Mouse (Mus musculus): ENCODE data around the gene Gm11563.
"Not testable (repeated sequence)": the region's sequence is repeated elsewhere in the genome, so short reads cannot be mapped to it uniquely, and the experiment has no call there.

The Gm11563 gene

DNA sequence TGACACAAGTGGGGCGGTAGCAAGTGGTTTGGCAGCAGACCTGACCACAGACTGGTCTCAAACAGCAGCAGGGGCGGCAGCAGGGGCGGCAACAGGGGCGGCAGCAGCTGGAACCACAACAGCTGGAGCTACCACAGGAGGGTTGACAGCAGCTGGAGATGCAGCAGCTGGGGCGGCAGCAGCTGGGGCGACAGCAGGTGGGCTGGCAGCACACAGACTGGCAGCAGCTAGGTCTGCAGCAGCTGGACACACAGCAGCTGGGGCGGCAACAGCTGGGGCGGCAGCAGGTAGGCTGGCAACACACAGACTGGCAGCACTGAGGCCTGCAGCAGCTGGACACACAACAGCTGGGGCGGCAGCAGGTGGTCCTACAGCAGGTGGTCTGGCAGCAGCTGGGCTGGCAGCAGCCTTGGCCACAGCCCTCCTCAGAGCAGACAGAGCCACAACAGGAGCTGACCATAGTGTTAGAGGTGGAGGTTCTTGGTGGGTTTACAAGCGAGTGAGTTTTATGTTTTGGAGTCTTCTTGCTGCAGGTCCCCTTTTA lies at the start of gene Gm11563:
Gm11563 (minus strand) TSS at position 494 of the 544 bp plus-strand sequence.
- DNase-seq (ENCODE audit: low spot score): not testable (repeated sequence)

DNA sequence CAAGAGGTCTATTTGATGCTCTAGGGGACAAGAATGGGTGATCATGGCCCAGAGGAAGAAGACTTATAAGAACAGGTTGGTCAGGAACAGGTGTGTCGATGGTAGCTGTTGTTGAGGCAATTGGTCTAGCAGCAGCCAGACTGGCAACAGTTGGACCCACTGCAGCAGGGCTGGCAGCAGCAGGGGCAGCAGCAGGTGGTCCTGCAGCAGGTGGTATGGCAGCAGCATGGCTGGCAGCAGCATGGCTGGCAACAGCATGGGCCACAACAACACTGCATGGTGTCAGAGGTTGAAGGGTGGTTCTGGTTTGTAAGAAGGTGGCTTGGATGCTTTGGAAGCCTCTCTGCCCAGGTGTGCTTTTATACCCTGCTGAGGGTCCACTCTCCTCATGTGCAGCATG lies 31.7 kb upstream of the Gm11563 start, which contains the start of gene Gm14190:
Gm14190 (minus strand) TSS at position 278 of the 400 bp plus-strand sequence.
- no peak for DNase-seq (ENCODE audit: low spot score)

DNA sequence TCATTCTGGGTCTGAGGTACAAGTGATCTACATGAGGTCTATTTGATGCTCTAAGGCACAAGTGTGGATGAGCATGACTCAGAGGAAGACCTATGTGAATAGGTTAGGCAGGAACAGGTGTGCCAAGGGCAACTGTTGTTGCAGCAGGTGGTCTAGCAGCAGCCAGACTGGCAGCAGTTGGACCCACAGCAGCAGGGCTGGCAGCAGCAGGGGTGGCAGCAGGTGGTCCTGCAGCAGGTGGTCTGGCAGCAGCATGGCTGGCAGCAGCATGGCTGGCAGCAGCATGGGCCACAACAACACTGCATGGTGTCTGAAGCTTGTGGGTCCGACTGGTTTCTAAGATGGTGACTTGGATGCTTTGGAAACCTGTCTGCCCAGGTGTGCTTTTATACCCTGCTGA lies 26.5 kb upstream of the Gm11563 start:
- not testable (repeated sequence) for DNase-seq (ENCODE audit: low spot score)

DNA sequence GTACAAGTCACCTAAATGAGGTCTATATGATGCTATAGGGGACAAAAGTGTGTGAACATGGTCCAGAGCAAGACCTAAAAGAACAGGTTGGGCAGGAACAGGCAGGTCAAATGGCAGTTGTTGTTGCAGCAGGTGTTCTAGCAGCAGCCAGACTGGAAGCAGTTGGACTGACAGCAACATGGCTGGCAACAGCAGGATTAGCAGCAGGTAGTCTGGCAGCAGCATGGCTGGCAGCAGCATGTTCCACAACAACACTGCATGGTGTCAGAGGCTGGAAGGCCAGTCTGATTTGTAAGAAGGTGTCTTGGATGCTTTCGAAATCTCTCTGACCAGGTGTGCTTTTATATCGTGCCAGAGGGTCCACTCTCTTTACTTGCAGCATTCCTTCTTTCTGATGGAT lies 24.7 kb upstream of the Gm11563 start:
- no peak for DNase-seq (ENCODE audit: low spot score)

DNA sequence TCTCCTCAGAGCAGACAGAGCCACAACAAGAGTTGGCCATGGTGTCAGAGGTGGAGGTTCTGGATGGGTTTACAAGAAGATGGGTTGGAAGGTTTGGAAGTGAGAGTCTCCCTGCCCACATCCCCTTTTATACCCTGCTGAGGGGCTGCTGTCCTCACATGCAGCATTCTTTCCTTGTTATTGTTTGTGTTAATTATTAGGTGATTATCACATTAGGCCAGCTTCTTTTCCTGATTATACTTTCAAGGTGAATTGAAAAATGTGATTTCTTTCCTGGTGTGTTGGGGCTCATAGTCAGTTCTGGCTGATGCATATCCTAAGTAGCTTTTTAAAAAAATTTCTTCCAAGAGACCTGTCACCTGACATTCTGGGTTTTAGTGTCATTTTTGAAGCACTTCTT lies 7.1 kb upstream of the Gm11563 start, which contains the start of gene Krtap4-6:
Krtap4-6 (minus strand) TSS at position 101 of the 400 bp plus-strand sequence.
- DNase-seq (ENCODE audit: low spot score): no peak

DNA sequence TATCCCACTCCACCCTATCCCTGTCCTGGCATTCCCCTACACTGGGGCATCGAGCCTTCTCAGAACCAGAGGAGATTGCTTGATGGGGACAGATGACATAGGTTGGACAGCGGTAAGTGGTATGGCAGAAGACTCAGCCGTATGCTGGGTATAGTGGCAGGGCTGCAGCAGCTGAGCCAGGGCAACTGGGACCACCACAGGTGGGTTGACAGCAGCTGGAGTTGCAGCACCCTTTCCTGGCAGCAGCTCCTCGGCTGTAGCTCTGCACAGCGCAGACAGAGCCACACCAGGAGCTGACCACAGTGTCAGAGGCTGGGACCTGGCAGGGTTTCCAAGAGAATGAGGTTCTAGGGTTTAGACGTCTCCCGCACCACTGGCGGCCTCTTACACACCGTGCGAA lies 4.0 kb upstream of the Gm11563 start:
- no peak for DNase-seq (ENCODE audit: low spot score)

DNA sequence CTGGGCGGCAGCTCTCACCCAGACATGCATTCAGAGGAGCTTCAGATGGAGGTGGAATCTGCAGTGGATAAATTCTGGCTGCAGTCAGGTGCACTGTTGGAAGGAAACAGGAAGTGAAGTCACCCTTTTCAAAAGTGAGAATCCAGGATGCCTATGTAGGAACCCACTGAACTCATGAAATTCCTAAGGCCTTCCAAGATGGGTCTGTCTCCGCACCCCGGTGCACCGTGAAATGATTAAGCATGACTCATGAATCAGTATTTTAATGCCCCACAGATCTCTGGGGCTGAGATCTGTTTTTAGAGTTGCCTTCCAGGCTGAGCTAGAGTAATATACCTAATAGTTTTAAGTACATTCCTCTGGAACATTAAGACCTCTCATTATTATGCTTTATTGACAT lies 496 bp upstream of the Gm11563 start:
- no peak for DNase-seq (ENCODE audit: low spot score)

DNA sequence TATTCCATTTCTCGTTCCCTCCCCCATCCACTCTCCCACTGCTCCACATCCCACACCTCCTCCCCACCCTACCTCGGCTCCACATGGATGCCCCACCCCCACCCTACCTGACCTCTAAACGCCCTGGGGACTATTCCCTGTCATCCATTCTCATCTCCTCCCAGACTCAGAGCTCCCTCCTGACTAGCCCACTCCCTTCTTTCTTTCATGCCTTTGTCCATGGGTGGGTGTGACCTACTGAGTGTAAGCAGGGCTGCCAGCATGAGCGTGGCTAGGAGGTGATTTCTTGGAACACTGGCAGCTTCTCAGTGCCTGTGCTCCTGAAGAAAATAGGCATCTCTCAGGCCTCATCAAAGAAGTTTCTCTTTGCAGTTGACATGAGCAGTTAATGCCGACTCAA lies 1.7 kb downstream of the Gm11563 start:
- no peak for DNase-seq (ENCODE audit: low spot score)

DNA sequence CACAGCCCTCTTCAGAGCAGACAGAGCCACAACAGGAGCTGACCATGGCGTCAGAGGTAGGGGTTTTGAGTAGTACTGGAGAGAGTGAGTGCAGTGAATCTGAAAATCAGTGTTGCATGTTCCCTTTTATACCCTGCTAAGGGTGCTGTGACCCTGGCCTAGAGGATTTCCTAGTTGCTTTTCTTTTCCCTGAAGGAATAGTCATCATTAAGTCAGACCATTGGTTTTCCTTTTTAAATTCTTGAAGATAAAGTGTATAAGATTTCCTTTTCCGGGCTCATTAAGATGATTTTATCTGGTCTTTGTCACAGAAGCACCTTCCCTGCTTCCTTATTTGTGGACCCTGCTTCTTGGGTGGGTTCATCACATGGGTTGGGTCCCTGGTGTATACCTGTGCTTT lies 8.6 kb downstream of the Gm11563 start, which contains the start of gene Gm11555:
Gm11555 (minus strand) TSS at position 101 of the 400 bp plus-strand sequence.
- DNase-seq (ENCODE audit: low spot score): no peak

DNA sequence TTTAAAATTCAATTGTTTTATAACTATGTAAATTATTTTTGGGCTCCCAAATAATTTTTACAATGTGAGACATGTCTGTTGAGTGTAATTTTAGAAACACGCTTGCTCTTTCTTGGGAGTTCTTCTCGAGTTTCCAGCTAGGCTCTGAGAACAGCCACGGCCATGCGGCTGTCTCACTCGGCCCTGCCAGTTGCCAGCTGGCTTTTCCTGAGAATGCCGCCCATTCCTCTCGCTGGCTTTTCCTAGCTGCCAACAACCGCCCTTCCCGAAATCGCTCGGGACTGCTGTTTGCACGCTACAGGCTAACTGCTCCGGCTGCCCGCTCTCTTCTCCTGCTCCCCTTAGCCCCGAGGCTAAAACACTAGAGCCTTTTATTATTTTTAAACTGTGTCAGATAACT lies 12.3 kb downstream of the Gm11563 start:
- no peak for DNase-seq (ENCODE audit: low spot score)

DNA sequence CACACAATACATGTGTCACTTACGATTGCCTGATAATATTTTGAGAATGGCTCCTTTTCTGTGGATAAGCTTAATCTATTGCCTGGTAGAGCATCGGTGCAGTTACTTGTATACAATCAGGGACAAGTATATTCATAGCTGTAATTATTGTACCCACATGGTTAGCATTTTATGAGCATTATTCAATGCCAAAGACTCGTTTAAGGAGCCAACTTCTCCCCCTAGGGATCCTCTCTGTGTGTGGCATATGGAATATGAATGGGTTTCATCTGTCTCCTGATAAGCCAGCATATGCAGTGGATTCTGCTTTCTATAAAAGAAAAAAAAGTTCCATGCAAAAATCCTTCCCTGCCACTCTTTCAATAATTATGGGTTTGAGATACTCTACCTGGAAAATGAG lies 14.4 kb downstream of the Gm11563 start:
- no peak for DNase-seq (ENCODE audit: low spot score)

DNA sequence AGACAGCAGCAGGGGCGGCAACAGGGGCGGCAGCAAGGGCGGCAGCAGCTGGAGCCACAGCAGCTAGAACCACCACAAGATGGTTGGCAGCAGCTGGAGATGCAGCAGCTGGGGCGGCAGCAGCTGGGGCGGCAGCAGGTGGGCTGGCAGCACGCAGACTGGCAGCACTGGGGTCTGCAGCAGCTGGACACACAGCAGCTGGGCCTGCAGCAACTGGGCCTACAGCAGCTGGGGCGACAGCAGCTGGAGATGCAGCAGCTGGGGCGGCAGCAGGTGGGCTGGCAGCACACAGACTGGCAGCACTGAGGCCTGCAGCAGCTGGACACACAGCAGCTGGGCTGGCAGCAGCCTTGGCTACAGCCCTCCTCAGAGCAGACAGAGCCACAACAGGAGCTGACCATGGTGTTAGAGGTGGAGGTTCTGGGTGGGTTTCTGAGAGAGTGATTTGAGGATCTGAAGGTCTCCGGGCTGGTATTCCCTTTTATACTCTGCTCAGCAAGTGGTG lies 15.1 kb downstream of the Gm11563 start, which contains the start of gene Krtap4-7:
Krtap4-7 (minus strand) TSS at position 455 of the 505 bp plus-strand sequence.
- not testable (repeated sequence) for DNase-seq (ENCODE audit: low spot score)

DNA sequence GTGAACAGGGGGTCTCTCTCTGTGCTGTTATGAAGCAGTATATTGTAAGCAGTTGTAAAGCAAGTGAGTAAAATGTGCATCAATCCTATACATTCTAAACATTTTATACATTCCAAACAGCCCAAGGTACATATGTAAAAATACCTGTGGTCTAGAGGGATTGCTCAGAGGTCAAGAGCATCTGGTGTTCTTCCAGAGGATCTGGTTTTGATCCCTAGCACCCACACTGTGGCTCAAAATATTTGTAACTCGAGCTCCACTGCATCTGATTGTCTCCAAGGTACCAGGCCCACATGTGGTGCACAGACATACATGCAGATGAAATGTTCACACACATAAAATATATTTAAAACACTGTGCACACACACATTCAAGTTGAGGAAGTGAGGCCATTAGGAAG lies 17.8 kb downstream of the Gm11563 start:
- no peak for DNase-seq (ENCODE audit: low spot score)

DNA sequence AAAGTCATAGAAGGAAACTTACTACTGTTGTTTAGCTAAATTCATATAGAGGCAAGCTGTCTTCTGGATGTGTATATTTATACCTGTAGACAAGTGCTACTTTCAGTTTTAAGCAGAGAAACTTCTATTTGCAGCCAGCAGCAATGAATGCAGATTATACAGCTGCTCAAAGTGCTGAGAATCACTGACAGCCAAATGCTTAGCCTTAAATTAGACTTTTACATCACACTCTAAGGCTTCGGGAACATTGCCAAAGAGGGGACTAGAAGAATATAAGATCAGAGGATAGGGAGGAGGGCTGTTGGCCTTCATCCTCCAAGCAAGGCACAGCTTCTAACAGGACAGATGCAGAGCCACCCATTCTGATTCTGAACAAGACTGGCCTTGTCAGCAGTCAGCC lies 21.7 kb downstream of the Gm11563 start:
- no peak for DNase-seq (ENCODE audit: low spot score)

DNA sequence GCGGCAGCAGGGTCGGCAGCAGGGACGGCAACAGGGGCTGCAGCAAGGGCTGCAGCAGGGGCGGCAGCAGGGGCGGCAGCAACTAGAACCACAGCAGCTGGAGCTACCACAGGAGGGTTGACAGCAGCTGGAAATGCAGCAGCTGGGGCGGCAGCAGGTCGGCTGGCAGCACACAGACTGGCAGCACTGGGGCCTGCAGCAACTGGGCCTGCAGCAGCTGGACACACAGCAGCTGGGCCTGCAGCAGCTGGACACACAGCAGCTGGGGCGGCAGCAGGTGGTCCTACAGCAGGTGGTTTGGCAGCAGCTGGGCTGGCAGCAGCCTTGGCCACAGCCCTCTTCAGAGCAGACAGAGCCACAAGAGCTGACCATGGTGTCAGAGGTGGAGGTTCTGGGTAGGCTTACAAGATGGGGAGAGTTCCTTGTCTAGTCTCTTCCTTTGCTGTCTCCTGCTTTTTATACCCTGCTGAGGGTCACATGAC lies 24.1 kb downstream of the Gm11563 start, which contains the start of gene Krtap4-2:
Krtap4-2 (minus strand) TSS at position 432 of the 482 bp plus-strand sequence.
- DNase-seq (ENCODE audit: low spot score): no peak

DNA sequence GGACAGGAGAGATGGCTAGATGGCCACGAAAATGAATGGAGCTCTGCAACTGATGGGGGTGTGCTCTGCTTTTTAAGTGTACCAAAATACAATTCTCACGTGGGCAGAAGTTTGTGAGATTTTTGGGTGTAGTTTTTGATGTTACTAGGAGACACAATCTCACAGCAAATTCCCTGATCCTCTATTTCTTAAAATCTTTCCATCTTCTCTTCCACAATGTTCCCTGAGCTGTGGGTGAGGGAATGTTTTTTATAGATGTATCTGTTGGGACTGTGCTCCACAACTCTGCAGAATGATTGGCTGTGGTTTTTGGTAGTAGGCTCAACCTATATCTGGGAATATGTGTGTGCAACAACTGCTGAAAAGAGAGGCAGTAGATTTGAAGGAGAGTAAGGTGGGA lies 25.5 kb downstream of the Gm11563 start:
- no peak for DNase-seq (ENCODE audit: low spot score)

DNA sequence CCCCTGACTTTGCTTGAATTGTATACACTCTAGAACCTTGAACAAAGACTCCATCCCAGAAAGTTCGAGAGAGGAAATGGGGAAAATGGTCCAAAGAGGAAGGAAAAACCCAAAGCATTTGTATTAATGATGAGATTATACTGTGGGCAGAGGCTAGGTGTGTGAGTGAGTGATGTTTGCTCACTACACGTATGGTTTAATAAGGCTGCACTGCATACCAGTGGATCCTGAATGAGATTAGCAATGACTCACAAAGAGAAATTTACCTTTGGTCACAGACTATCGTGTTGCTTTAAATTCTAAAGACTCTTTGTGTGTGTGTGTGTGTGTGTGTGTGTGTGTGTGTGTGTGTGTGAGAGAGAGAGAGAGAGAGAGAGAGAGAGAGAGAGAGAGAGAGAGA lies 27.9 kb downstream of the Gm11563 start:
- no peak for DNase-seq (ENCODE audit: low spot score)

DNA sequence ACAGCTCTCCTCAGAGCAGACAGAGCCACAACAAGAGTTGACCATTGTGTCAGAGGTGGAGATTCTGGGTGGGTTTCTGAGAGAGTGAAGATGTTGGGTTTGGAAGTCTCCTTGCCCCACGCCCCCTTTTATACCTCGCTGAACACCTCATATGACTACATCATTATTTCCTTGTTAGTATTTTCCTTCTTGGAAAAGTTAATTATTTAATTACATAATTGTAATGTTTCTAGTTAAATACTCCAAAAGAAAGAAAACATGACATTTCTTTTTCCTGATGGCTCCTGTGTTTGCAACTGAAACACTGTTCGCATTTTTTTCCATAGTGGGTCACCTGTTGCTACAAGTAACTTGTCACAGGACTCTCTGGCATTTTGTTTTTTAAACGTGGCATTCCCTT lies 30.6 kb downstream of the Gm11563 start, which contains the start of gene Krtap4-1:
Krtap4-1 (minus strand) TSS at position 101 of the 400 bp plus-strand sequence.
- DNase-seq (ENCODE audit: low spot score): no peak

DNA sequence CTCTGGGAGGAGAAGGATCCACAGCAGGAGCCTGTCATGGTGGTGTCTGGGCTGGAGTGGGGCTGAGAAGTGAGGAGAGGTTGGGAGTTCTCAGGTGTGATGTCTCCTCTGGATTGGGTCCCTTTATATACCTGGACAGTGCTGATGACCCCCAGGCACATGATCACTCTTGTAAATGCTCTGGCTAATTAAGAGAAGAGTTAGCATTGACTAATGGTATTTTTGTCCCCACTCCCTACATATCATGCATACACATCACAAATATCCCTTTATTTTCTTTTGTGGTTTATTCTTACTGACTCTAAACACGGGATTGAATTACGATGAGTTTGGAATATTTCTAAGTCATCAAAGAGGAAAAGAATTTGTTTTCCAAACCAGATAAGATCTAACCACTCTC lies 38.4 kb downstream of the Gm11563 start, which contains the start of gene Gm11562:
Gm11562 (minus strand) TSS at position 101 of the 400 bp plus-strand sequence.
- DNase-seq (ENCODE audit: low spot score): no peak

DNA sequence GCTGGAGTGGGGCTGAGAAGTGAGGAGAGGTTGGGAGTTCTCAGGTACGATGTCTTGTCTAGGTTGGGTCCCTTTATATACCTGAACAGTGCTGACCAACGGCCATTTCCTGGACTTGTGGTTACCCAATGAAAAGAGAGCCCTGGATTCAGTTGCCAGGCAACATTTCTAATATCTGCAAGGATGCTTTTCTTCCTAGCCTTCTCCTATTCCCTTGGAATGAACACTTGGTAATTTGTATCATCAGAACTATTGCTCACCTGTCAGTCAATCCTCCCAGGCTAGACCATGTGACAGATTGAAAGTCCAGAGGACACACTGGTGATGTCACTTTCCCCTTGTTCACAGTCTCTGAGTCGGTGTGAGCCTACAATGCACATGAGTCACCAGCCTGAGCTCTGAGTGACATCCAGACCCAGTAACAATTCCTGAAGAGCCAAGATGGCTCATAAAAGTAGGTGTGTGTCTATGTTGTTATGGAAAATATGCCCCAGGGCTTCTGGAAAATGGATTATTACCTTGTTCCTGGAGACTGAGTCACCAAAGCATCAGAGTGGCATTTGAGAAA lies 43.9 kb downstream of the Gm11563 start, which contains the start of gene Krtap2-4:
Krtap2-4 (minus strand) TSS at position 51 of the 568 bp plus-strand sequence.
- DNase-seq (ENCODE audit: low spot score): no peak

DNA sequence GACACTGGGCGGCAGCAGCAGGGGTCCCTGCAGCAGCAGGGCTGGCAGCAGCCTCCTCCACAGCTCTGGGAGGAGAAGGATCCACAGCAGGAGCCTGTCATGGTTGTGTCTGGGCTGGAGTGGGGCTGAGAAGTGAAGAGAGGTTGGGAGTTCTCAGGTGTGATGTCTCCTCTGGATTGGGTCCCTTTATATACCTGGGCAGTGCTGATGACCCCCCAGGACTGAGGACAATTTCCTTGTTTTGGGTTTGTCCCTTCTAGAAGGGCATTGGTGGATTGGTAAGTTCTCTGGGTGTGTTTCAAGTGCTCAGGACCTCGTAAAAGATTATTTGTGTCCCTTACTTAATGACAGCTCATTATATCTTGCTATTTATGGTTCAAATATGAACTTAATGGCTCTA lies 48.7 kb downstream of the Gm11563 start, which contains the start of gene Gm11937:
Gm11937 (minus strand) TSS at position 101 of the 400 bp plus-strand sequence.
- DNase-seq (ENCODE audit: low spot score): not testable (repeated sequence)

DNA sequence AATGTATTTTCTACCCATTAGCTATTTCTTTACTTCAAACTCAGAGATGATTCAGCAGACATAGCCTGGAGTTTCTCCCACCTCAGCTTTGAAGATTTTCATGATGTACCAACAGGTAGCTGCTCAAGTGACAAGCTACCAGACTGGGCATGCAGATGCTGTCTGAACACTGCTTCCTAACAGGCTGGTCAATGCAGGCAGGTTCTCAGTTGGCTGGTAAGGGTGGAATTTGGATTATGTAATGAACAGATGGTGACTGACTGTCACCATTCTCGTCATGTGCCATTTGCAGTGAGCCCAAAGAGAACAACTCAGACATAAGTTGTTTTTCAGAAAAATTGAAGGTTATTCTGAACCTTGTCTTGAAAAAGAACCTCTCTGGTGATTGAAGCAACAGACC lies 49.6 kb downstream of the Gm11563 start:
- no peak for DNase-seq (ENCODE audit: low spot score)
